In the genomic region with DNA sequence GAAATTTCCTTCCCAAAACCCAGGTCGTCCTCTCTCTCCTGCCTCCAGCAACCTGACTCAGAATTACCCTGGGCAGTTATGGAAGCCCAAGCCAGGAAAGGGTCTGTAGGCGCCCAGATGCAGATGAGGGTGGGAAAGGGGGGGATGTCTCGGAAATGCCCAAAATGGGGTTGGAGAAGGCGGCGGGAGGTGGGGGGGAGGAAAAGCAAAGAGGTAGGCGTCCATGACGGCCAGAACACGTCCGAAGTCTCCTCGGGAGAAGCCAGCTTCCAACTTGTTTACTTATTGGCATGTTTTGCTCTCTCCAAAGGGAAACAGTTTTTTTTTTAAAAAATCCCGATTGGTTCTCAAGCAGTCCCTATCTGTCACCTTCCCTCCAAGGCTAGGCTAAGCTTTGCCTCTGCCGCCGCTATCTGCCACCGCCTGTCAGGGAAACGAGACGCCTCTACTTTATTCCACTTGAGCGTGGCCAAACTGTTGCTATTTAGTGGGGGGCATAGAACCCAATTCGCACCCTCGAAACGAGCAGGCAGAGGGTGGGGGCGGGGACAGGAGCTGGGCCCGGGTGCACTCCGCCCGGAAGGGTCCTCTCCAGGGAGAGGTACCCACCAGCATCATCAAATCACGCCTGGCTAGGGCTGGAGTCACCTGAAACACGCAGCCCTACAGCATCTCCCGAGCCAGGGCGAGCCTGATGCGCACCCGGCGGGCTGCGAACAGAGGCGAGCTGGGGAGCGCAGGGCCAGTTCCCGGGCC, we compare ENCODE assay signal across 9 mouse cellular contexts.
A peak's percentile ranks its signal among the peaks of the same experiment; 100 is the strongest.
DNase-seq lines count a peak whose midpoint lies in the region; ATAC-seq lines count a peak whose summit lies in the region.
"Had no signal": no experiment of that assay in that cellular context is flagged by ENCODE, and none has a peak within 500 bp of the region (broad histone marks: within the 10 kb centered on the region; RNA-seq: fewer than 3 reads in every experiment).

No protein-coding gene starts in this region.

- H3K9ac ChIP-seq in forebrain, embryonic 16.5 days (replicated peaks; ENCODE audit: low read depth, low read length) = peak overlapping the region; percentile 71
- peak overlapping the region; percentile 72 for H3K9ac ChIP-seq in neural tube, embryonic 12.5 days

- under 1% methylated on average over 35 of the region's 35 CpGs for WGBS in forebrain, embryonic 16.5 days
- WGBS in neural tube, embryonic 12.5 days = under 1% methylated on average over 35 of the region's 35 CpGs

- H3K27ac ChIP-seq in forebrain, embryonic 16.5 days (ENCODE audit: low read length) = peak overlapping the region; percentile 94
- H3K27ac ChIP-seq in neural tube, embryonic 12.5 days = peak overlapping the region; percentile 47

- peak; percentile 59 for ATAC-seq in forebrain, embryonic 16.5 days
- ATAC-seq in neural tube, embryonic 12.5 days (ENCODE audit: low FRiP score, low read depth) = peak; percentile 61
- no peak for ATAC-seq in monocyte, adult 5-6 weeks (replicated peaks; ENCODE audit: insufficient number of reproducible peaks, low FRiP score, low TSS enrichment, poor library complexity, severe bottlenecking)

- H3K27me3 ChIP-seq in forebrain, embryonic 16.5 days (replicated peaks; ENCODE audit: control insufficient read depth, insufficient read depth, low read length) = no peaks in the 10 kb centered on the region
- peaks cover 16% of the 10 kb centered on the region for H3K27me3 ChIP-seq in neural tube, embryonic 12.5 days (replicated peaks)

- H3K4me3 ChIP-seq in forebrain, embryonic 16.5 days (replicated peaks; ENCODE audit: low read length) = peak overlapping the region; percentile 57
- H3K4me3 ChIP-seq in neural tube, embryonic 12.5 days = peak overlapping the region; percentile 52
- H3K4me3 ChIP-seq: erythroblast, embryonic 14.5 days had no signal

- no peaks in the 10 kb centered on the region for H3K9me3 ChIP-seq in forebrain, embryonic 16.5 days (ENCODE audit: control insufficient read depth, low read length)
- no peaks in the 10 kb centered on the region for H3K9me3 ChIP-seq in neural tube, embryonic 12.5 days

- DNase-seq in adrenal gland, adult (ENCODE audit: inconsistent age in 2 of 2, low spot score in 1 of 2) = peak; percentile 41 to 82
- no peak for DNase-seq in adrenal gland, postnatal 4 days (ENCODE audit: low spot score in 2 of 2)
- peak; percentile 50 to 59 for DNase-seq in right cerebral cortex, postnatal 10 days (ENCODE audit: low spot score in 2 of 2)
- DNase-seq in right cerebral cortex, postnatal 36 days (ENCODE audit: low spot score in 2 of 2) = no peak
- DNase-seq in kidney, postnatal 25 days = peak; percentile 9 to 42

- peak overlapping the region; percentile 80 for H3K4me2 ChIP-seq in forebrain, embryonic 16.5 days (ENCODE audit: low read length)
- H3K4me2 ChIP-seq in neural tube, embryonic 12.5 days (replicated peaks) = peak overlapping the region; percentile 83

- no peaks in the 10 kb centered on the region for H3K36me3 ChIP-seq in forebrain, embryonic 16.5 days (ENCODE audit: control insufficient read depth, insufficient read depth)
- no peaks in the 10 kb centered on the region for H3K36me3 ChIP-seq in neural tube, embryonic 12.5 days

- H3K4me1 ChIP-seq in forebrain, embryonic 16.5 days (replicated peaks; ENCODE audit: control insufficient read depth, insufficient read depth, low read length) = peaks cover 28% of the 10 kb centered on the region
- peaks cover 16% of the 10 kb centered on the region for H3K4me1 ChIP-seq in neural tube, embryonic 12.5 days

Comparison
In these comparisons a context has a peak if more than half of its experiments do, and no peak if none do; other contexts are left out.
1. DNase-seq: peak in adrenal gland, adult (2 of 2), right cerebral cortex, postnatal 10 days (2 of 2) and kidney, postnatal 25 days (2 of 2); none in adrenal gland, postnatal 4 days (0 of 2) and right cerebral cortex, postnatal 36 days (0 of 2).